Mouse (Mus musculus) heart, embryonic 16.5 days (tissue): ENCODE data around the gene Ank3. TPM values are rescaled to one million over a fixed set of nuclear protein-coding genes. Genes with fewer than 3 reads are reported as not detected.

Experiments
- ATAC-seq: fragments of 200-750 bp; cut with Nextera tagmentation; replicated peaks from 2 replicates; pipeline ENCODE4 v1.8.0; 2017; ENCODE audit warnings: moderate number of reproducible peaks; ENCODE audit not compliant: insufficient read depth, low FRiP score; ENCODE audit errors: extremely low read depth
- H3K27ac ChIP-seq: fragments of 300-500 bp; sonication (generic); 2 replicates; pipeline ENCODE4 v1.5.1; 2014; ENCODE audit warnings: mild to moderate bottlenecking, low read length, control low read depth, moderate library complexity
- H3K27me3 ChIP-seq: fragments of 300-500 bp; sonication (generic); 2 replicates; pipeline ENCODE4 v1.6.1; 2014; ENCODE audit warnings: low read length, mixed read lengths; ENCODE audit not compliant: control insufficient read depth, insufficient read depth
- H3K36me3 ChIP-seq: fragments of 300-500 bp; sonication (generic); 2 replicates; pipeline ENCODE4 v1.6.1; 2014; ENCODE audit not compliant: control insufficient read depth, insufficient read depth
- H3K4me1 ChIP-seq: fragments of 300-500 bp; sonication (generic); 2 replicates; pipeline ENCODE4 v1.6.1; 2014; ENCODE audit warnings: low read length, mixed read lengths; ENCODE audit not compliant: control insufficient read depth, insufficient read depth
- H3K4me2 ChIP-seq: fragments of 300-500 bp; sonication (generic); 2 replicates; pipeline ENCODE4 v1.6.1; 2014; ENCODE audit warnings: low read depth, mild to moderate bottlenecking, control low read depth, low read length
- H3K4me3 ChIP-seq: fragments of 300-500 bp; sonication (generic); 2 replicates; pipeline ENCODE4 v1.5.1; 2014; ENCODE audit warnings: mild to moderate bottlenecking, control low read depth, low read length
- H3K9ac ChIP-seq: fragments of 300-500 bp; sonication (generic); 2 replicates; pipeline ENCODE4 v1.6.1; 2014; ENCODE audit warnings: low read length, control low read depth
- H3K9me3 ChIP-seq: fragments of 300-500 bp; sonication (generic); replicated peaks from 2 replicates; pipeline ENCODE4 v1.6.1; 2016; ENCODE audit warnings: low read length; ENCODE audit not compliant: control insufficient read depth
- WGBS: fragments of 180-500 bp; shearing (Covaris S2); extraction: QIAGEN DNeasy Blood & Tissue Kit; methylation state at CpG from one replicate; pipeline ENCODE4 v1.1.7; 2014; 5-methylcytosine and 5-hydroxymethylcytosine counted together
- polyA plus RNA-seq: library from polyadenylated mRNA; unstranded; fragments of >200 nt; fragmentation: Nextera tagmentation; extraction: Ambion mirVana; gene quantifications from 2 replicates; pipeline ENCODE4 v1.2.1, GENCODE M21; 2015

Ank3 gene
- polyA plus RNA-seq, 1 experiment from 2014 or later: 33.2 TPM

- WGBS: 53% methylated on average over 9 of the region's 9 CpGs
- Histone ChIP-seq H3K36me3 (no peaks in the 10 kb centered on the region), H3K4me3 (no peak overlapping the region), H3K27ac (no peak overlapping the region), H3K27me3 (no peaks in the 10 kb centered on the region), H3K4me2 (no peak overlapping the region), H3K4me1 (no peaks in the 10 kb centered on the region), H3K9ac (no peak overlapping the region), H3K9me3 (no peaks in the 10 kb centered on the region)
- no peak for ATAC-seq
Observed at GRCm38 (mm10) chr10:69452180-69452977, 53.8 kb downstream of the Ank3 start.

DNA sequence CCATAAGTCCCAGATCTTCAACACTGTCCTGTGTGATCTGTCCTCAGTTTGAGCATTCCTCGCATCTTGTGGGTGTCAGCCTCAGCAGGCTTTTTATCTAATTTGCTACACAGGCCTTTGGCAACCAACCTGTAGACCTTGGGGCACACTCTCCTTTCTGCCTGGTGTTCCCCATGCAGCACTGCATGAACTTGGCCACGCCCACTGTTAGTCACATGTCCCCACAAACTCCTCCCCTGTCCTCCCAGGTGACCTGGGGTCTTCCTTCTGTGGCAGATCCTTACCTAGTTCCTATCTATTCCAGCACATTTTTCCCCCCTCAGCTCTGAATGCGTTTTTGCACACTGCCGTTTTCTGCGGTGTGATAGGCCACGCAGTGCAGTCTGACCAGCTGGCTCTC, 55.0 kb downstream of the Ank3 start:
- no peaks in the 10 kb centered on the region for H3K4me1 ChIP-seq
- H3K9me3 ChIP-seq: no peaks in the 10 kb centered on the region
- no peaks in the 10 kb centered on the region for H3K27me3 ChIP-seq
- H3K4me3 ChIP-seq: no peak overlapping the region
- H3K4me2 ChIP-seq: no peak overlapping the region
- no peak overlapping the region for H3K27ac ChIP-seq
- H3K9ac ChIP-seq: no peak overlapping the region
- WGBS: 84% methylated on average over 6 of the region's 6 CpGs
- no peak for ATAC-seq
- H3K36me3 ChIP-seq: no peaks in the 10 kb centered on the region

GRCm38 (mm10) chr10:69454480-69454879, 55.9 kb downstream of the Ank3 start:
- Histone ChIP-seq H3K4me2 (no peak overlapping the region), H3K4me1 (no peaks in the 10 kb centered on the region), H3K36me3 (no peaks in the 10 kb centered on the region), H3K9ac (no peak overlapping the region), H3K9me3 (no peaks in the 10 kb centered on the region), H3K27ac (no peak overlapping the region), H3K4me3 (no peak overlapping the region), H3K27me3 (no peaks in the 10 kb centered on the region)
- no peak for ATAC-seq
- 70% methylated on average over 7 of the region's 7 CpGs for WGBS

DNA sequence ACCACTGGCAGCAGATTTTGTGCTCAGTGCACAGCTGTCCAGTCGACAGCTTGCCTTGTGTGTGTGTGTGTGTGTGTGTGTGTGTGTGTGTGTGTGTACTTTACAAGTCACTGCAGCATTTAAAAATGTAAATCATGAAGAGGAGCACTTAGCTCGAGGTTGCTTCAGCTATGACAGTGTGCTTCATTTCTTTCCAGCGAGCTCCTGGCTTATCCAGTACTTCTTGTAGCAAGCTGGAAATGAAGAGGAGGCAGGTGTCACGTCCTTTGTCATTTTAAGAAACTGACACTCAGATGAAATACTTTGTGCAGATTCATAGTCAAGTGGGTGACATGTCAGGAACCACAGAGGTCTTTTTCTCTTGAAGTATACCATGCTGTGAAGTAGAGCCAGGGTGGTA, 66.3 kb downstream of the Ank3 start:
- no peak overlapping the region for H3K4me2 ChIP-seq
- no peak overlapping the region for H3K9ac ChIP-seq
- no peak overlapping the region for H3K27ac ChIP-seq
- H3K9me3 ChIP-seq: no peaks in the 10 kb centered on the region
- ATAC-seq: no peak
- no peaks in the 10 kb centered on the region for H3K27me3 ChIP-seq
- WGBS: 46% methylated on average over 4 of the region's 4 CpGs
- H3K36me3 ChIP-seq: no peaks in the 10 kb centered on the region
- H3K4me1 ChIP-seq: no peaks in the 10 kb centered on the region
- no peak overlapping the region for H3K4me3 ChIP-seq

DNA sequence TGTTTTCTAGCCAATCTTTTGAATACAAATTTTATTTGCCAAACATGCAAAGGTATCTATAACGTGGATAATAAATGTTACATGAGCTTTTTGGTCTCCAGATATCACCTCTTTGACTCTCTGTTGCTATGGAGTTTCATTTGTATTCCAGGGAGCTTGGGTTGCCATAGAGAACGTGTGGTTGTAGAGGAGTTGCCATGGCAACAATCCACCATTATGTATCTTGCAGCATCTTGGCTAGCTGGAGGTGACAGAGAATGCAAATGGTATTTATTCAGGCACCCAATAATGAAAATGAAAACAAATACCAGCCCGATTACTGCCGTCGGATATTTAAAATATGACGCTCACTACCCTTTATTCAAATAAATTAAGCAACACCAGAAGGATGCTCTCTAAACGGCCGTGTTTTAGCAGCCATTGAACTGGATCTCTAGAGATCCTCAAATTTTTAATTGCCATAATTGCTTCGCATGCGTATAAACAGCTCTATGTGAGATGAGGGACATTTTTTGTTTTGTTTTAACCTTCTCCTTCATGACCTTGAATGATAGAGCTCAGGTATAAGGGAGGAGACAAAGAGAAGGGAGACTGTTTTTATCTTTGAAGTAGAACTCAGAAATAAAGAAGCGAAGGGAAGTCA, 67.1 kb downstream of the Ank3 start:
- no peaks in the 10 kb centered on the region for H3K27me3 ChIP-seq
- no peak overlapping the region for H3K9ac ChIP-seq
- H3K4me2 ChIP-seq: no peak overlapping the region
- 79% methylated on average over 11 of the region's 11 CpGs for WGBS
- no peak overlapping the region for H3K27ac ChIP-seq
- no peaks in the 10 kb centered on the region for H3K9me3 ChIP-seq
- no peaks in the 10 kb centered on the region for H3K36me3 ChIP-seq
- no peak overlapping the region for H3K4me3 ChIP-seq
- ATAC-seq: no peak
- no peaks in the 10 kb centered on the region for H3K4me1 ChIP-seq

DNA sequence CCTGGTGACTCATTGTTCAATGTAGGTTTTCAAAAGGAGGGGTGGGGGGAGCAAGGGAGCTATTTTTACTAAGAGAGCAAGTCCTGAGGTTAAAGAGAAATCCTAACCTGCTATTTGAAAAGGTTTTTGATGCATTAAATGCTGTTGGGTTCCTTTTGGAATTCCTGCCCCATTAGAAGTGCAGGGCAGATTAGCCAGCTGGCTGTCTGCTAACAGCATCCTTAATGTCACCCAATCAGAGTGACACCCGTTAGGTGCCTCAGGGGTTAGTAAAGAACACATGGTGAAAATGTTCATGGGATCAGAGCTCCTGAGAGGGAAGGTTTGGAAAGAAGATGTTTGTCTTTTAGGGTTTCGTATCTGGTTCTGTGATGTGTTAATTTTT, 67.6 kb downstream of the Ank3 start:
- Histone ChIP-seq H3K4me2 (no peak overlapping the region), H3K27ac (no peak overlapping the region), H3K4me1 (no peaks in the 10 kb centered on the region), H3K4me3 (no peak overlapping the region), H3K9me3 (no peaks in the 10 kb centered on the region), H3K27me3 (no peaks in the 10 kb centered on the region), H3K36me3 (no peaks in the 10 kb centered on the region), H3K9ac (no peak overlapping the region)
- no peak for ATAC-seq
- WGBS: 61% methylated on average over 2 of the region's 2 CpGs

DNA sequence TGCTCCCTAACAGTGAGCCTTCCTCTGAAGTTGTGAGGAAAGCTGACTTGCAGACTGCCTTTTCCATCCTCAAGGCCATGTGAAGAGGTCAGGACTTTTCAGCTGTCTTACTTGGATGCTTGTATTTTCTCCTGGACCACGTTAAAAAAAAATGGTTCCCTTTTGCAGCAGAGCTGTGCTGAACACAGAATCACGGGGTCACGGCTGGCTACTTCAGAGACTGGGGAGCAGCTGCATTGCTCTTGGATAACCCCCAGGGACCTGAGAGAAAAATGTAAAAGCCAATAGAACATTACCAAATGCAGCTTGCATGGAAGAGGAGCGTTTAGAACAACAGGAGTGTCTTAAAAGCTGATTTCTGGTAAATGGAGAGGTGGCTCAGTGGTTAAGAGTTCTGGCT, 68.0 kb downstream of the Ank3 start:
- Histone ChIP-seq H3K4me1 (no peaks in the 10 kb centered on the region), H3K9ac (no peak overlapping the region), H3K4me3 (no peak overlapping the region), H3K9me3 (no peaks in the 10 kb centered on the region), H3K27me3 (no peaks in the 10 kb centered on the region), H3K4me2 (no peak overlapping the region), H3K27ac (no peak overlapping the region), H3K36me3 (no peaks in the 10 kb centered on the region)
- 64% methylated on average over 4 of the region's 4 CpGs for WGBS
- ATAC-seq: no peak

DNA sequence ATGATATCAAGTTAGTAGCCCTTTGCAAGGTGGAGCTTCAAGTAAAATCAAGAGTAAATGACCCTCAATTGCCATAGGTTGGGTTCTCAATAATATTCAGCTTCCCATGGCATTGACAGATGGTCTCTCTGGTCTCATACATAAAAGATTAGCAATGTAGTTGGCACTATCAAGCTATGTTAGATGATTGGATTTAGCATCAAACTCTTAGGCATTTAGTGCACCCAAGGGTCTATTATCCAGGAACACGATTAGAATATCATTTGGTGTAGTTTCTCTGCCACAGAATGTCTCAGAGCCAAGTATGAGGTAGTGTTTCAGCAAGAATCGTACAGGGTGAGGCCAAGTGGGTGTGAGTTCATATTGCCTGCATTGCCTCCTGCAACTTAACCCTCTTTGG, 68.6 kb downstream of the Ank3 start:
- 51% methylated on average over 2 of the region's 2 CpGs for WGBS

DNA sequence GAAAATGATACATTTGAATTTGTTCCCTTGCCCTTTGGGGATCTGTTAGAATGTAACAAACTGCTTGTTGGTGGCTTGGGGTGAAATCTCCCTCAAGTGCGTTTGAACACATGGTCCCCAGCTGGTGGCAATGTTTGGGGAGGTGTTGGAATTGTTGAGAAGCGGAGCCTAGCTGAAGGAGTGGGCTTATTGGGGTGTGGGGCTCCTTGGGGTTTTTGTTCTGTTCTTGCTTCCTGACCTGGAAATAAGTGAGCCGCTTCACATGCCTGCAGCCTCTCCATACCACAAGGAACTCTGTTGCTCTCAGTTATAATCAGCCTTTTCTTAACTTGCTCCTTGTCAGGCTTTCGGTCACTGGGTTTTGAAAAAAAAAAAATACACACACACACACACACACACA, 73.3 kb downstream of the Ank3 start:
- Histone ChIP-seq H3K27ac (no peak overlapping the region), H3K27me3 (no peaks in the 10 kb centered on the region), H3K4me2 (no peak overlapping the region), H3K36me3 (no peaks in the 10 kb centered on the region), H3K4me3 (no peak overlapping the region), H3K4me1 (no peaks in the 10 kb centered on the region), H3K9ac (no peak overlapping the region), H3K9me3 (no peaks in the 10 kb centered on the region)
- ATAC-seq: no peak
- WGBS: 87% methylated on average over 4 of the region's 4 CpGs

More for the DNA sequence above, 68.6 kb downstream of the Ank3 start:
- Histone ChIP-seq H3K36me3 (no peaks in the 10 kb centered on the region), H3K27me3 (no peaks in the 10 kb centered on the region), H3K4me2 (no peak overlapping the region), H3K4me1 (no peaks in the 10 kb centered on the region), H3K9me3 (no peaks in the 10 kb centered on the region), H3K27ac (no peak overlapping the region), H3K9ac (no peak overlapping the region), H3K4me3 (no peak overlapping the region)
- ATAC-seq: no peak
